ENCODE assay signal across 27 mouse cellular contexts in the genomic region with DNA sequence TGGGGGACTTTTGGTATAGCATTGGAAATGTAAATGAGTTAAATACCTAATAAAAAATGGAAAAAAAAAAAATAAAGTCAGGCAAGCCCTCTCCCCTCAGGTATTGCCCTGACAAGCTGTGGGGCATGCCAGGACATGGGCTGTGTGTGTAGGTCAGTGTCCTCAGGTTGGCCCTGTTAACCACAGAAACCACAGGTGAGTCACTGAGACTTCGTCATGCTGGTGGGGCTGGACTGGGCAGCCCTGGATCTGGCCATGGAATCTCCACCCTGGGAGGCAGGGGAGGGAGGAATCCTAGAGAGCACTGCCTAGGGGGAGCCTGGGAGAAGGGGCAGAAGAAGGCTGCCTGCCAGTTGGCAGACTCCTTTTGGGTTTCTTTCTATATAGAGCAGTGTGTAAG. TPM values are rescaled to one million over a fixed set of nuclear protein-coding genes. Genes with fewer than 3 reads are reported as not detected.
DNase-seq lines count a peak whose midpoint lies in the region; ATAC-seq and TF ChIP-seq lines count a peak whose summit lies in the region.
"Had no signal": no experiment of that assay in that cellular context is flagged by ENCODE, and none has a peak within 500 bp of the region (broad histone marks: within the 10 kb centered on the region; RNA-seq: fewer than 3 reads in every experiment).

No protein-coding gene starts in this region.

- no peak overlapping the region for H3K9ac ChIP-seq in limb, embryonic 14.5 days (ENCODE audit: low read depth, low read length, severe bottlenecking)
- H3K9ac ChIP-seq in intestine, embryonic 16.5 days (ENCODE audit: low read depth, low read length) = no peak overlapping the region
- no peak overlapping the region for H3K9ac ChIP-seq in forebrain, embryonic 15.5 days (replicated peaks)
- H3K9ac ChIP-seq: embryonic facial prominence, embryonic 13.5 days; hindbrain, embryonic 15.5 days; kidney, embryonic 15.5 days; liver, postnatal 0 days; neural tube, embryonic 15.5 days had no signal

- H3K36me3 ChIP-seq in limb, embryonic 14.5 days (ENCODE audit: control insufficient read depth, insufficient read depth, low read length) = no peaks in the 10 kb centered on the region
- no peaks in the 10 kb centered on the region for H3K36me3 ChIP-seq in limb, embryonic 10.5 days
- H3K36me3 ChIP-seq in intestine, embryonic 16.5 days (ENCODE audit: control insufficient read depth, insufficient read depth, low read length) = no peaks in the 10 kb centered on the region
- no peaks in the 10 kb centered on the region for H3K36me3 ChIP-seq in forebrain, embryonic 15.5 days
- H3K36me3 ChIP-seq: embryonic facial prominence, embryonic 13.5 days; hindbrain, embryonic 15.5 days; kidney, embryonic 15.5 days; midbrain, embryonic 10.5 days; neural tube, embryonic 15.5 days had no signal

- WGBS in limb, embryonic 14.5 days = 71% methylated on average over 1 of the region's 1 CpGs
- WGBS in limb, embryonic 10.5 days = 86% methylated on average over 1 of the region's 1 CpGs
- WGBS in intestine, embryonic 16.5 days = 88% methylated on average over 1 of the region's 1 CpGs
- WGBS in forebrain, embryonic 15.5 days = 47% methylated on average over 1 of the region's 1 CpGs

- DNase-seq in limb, embryonic 14.5 days (ENCODE audit: low spot score) = no peak
- no peak for DNase-seq in limb, embryonic 10.5 days (ENCODE audit: low spot score)
- peak; percentile 50 for DNase-seq in 416B (ENCODE audit: low read depth)
- DNase-seq in urinary bladder, postnatal 36 days (ENCODE audit: low spot score in 2 of 2) = peak; percentile 76 to 82
- DNase-seq: adrenal gland, postnatal 25 days; cerebellum, adult 11 months; cerebellum, adult 9-11 months; heart, postnatal 4 days; kidney, adult 11 months; kidney, postnatal 36 days; liver; liver, postnatal 0 days had no signal

- H3K4me3 ChIP-seq in limb, embryonic 14.5 days (replicated peaks; ENCODE audit: low read length) = no peak overlapping the region
- no peak overlapping the region for H3K4me3 ChIP-seq in limb, embryonic 10.5 days
- H3K4me3 ChIP-seq in intestine, embryonic 16.5 days (ENCODE audit: low read length) = no peak overlapping the region
- no peak overlapping the region for H3K4me3 ChIP-seq in forebrain, embryonic 15.5 days
- H3K4me3 ChIP-seq: embryonic facial prominence, embryonic 13.5 days; hindbrain, embryonic 15.5 days; kidney, embryonic 15.5 days; left cerebral cortex, adult 2 months; midbrain, embryonic 10.5 days; neural tube, embryonic 15.5 days had no signal

- no peak overlapping the region for H3K27ac ChIP-seq in limb, embryonic 14.5 days (replicated peaks; ENCODE audit: low read depth, low read length)
- no peak overlapping the region for H3K27ac ChIP-seq in limb, embryonic 10.5 days
- H3K27ac ChIP-seq in intestine, embryonic 16.5 days (ENCODE audit: low read length) = no peak overlapping the region
- H3K27ac ChIP-seq in forebrain, embryonic 15.5 days (replicated peaks) = no peak overlapping the region
- H3K27ac ChIP-seq: embryonic facial prominence, embryonic 13.5 days; hindbrain, embryonic 15.5 days; kidney, embryonic 15.5 days; left cerebral cortex, adult 2 months; macrophage; midbrain, embryonic 10.5 days; neural tube, embryonic 15.5 days had no signal

- H3K4me2 ChIP-seq in limb, embryonic 14.5 days (replicated peaks; ENCODE audit: low read depth, low read length, severe bottlenecking) = no peak overlapping the region
- no peak overlapping the region for H3K4me2 ChIP-seq in intestine, embryonic 16.5 days (ENCODE audit: low read depth, low read length)
- no peak overlapping the region for H3K4me2 ChIP-seq in forebrain, embryonic 15.5 days (replicated peaks)
- H3K4me2 ChIP-seq: embryonic facial prominence, embryonic 13.5 days; hindbrain, embryonic 15.5 days; kidney, embryonic 15.5 days; neural tube, embryonic 15.5 days had no signal

- peaks cover 27% of the 10 kb centered on the region for H3K4me1 ChIP-seq in limb, embryonic 14.5 days (ENCODE audit: control insufficient read depth, insufficient read depth, low read length)
- H3K4me1 ChIP-seq in limb, embryonic 10.5 days = no peaks in the 10 kb centered on the region
- H3K4me1 ChIP-seq in intestine, embryonic 16.5 days (ENCODE audit: control insufficient read depth, insufficient read depth, low read length) = 0 out of 2 replicates have a peak, but pooled peaks cover 5% of the 10 kb centered on the region
- H3K4me1 ChIP-seq in forebrain, embryonic 15.5 days = no peaks in the 10 kb centered on the region
- H3K4me1 ChIP-seq: hindbrain, embryonic 15.5 days; kidney, embryonic 15.5 days had no signal

- H3K9me3 ChIP-seq in limb, embryonic 14.5 days (ENCODE audit: control insufficient read depth, low read length) = no peaks in the 10 kb centered on the region
- H3K9me3 ChIP-seq in limb, embryonic 10.5 days (replicated peaks) = no peaks in the 10 kb centered on the region
- H3K9me3 ChIP-seq in intestine, embryonic 16.5 days (ENCODE audit: control insufficient read depth, low read length) = no peaks in the 10 kb centered on the region
- H3K9me3 ChIP-seq in forebrain, embryonic 15.5 days = no peaks in the 10 kb centered on the region
- H3K9me3 ChIP-seq: embryonic facial prominence, embryonic 13.5 days; hindbrain, embryonic 15.5 days; kidney, embryonic 15.5 days; midbrain, embryonic 10.5 days; neural tube, embryonic 15.5 days had no signal

- H3K27me3 ChIP-seq in limb, embryonic 14.5 days (ENCODE audit: control insufficient read depth, insufficient read depth, low read length) = no peaks in the 10 kb centered on the region
- no peaks in the 10 kb centered on the region for H3K27me3 ChIP-seq in limb, embryonic 10.5 days (ENCODE audit: low read depth, poor library complexity, severe bottlenecking)
- no peaks in the 10 kb centered on the region for H3K27me3 ChIP-seq in intestine, embryonic 16.5 days (replicated peaks; ENCODE audit: control insufficient read depth, insufficient read depth, low read length)
- no peaks in the 10 kb centered on the region for H3K27me3 ChIP-seq in forebrain, embryonic 15.5 days
- H3K27me3 ChIP-seq: embryonic facial prominence, embryonic 13.5 days; hindbrain, embryonic 15.5 days; kidney, embryonic 15.5 days; neural tube, embryonic 15.5 days had no signal

- peak; percentile 44; the same call in 1 of the 2 replicates for ATAC-seq in limb, embryonic 14.5 days (ENCODE audit: low FRiP score, low read depth)
- ATAC-seq in neutrophil, adult 5-6 weeks (ENCODE audit: extremely low read depth, insufficient number of reproducible peaks, low FRiP score, poor library complexity, severe bottlenecking) = 0 out of 2 replicates have a peak, but pooled peaks have one; percentile 11
- ATAC-seq in intestine, embryonic 16.5 days = no peak
- no peak for ATAC-seq in forebrain, embryonic 15.5 days (replicated peaks)
- ATAC-seq: forebrain, embryonic 14.5 days; liver, postnatal 0 days; lung, postnatal 0 days had no signal

- TF ChIP-seq POLR2A in limb, embryonic 14.5 days (IDR thresholded peaks at IDR 0.05; ENCODE audit: borderline replicate concordance, extremely low read depth, insufficient read depth, insufficient read length) = no peak

RNA-seq across cellular contexts. Expression of gene Fam180a, which starts 2.9 kb away (rescaled TPM):
- 2.5 and 3.5 TPM in 2 replicates for polyA plus RNA-seq in limb, embryonic 14.5 days (2012; rRNA removed)
- 5.1 and 6.0 TPM in 2 replicates for polyA plus RNA-seq in limb, embryonic 14.5 days (2014; fragmentation: Nextera tagmentation; extraction: Ambion mirVana)
- polyA plus RNA-seq in limb, embryonic 10.5 days (2016; fragmentation: Nextera tagmentation; extraction: Ambion mirVana) = not detected in 2 replicates
- not detected in 2 replicates for total RNA-seq in neutrophil, adult 5-6 weeks (2017)
- 1.8 and 2.1 TPM in 2 replicates for polyA plus RNA-seq in intestine, embryonic 16.5 days (2015; fragmentation: Nextera tagmentation; extraction: Ambion mirVana)
- 0.34 and 0.56 TPM in 2 replicates for polyA plus RNA-seq in forebrain, embryonic 15.5 days (2015; fragmentation: Nextera tagmentation; extraction: Ambion mirVana)
- polyA plus RNA-seq: macrophage; midbrain, embryonic 10.5 days; thymus, postnatal 0 days had no signal

RNA-seq across cellular contexts. Expression of gene Slc13a4, which starts 15.1 kb away (rescaled TPM):
- polyA plus RNA-seq in limb, embryonic 14.5 days (2012; rRNA removed) = 0.33 and 0.42 TPM in 2 replicates
- polyA plus RNA-seq in limb, embryonic 14.5 days (2014; fragmentation: Nextera tagmentation; extraction: Ambion mirVana) = 0.22 and 0.30 TPM in 2 replicates
- 0.38 and 0.40 TPM in 2 replicates for polyA plus RNA-seq in limb, embryonic 10.5 days (2016; fragmentation: Nextera tagmentation; extraction: Ambion mirVana)
- 0.25 TPM in 1 of 2 replicates, not detected in the other for total RNA-seq in neutrophil, adult 5-6 weeks (2017)
- polyA plus RNA-seq in intestine, embryonic 16.5 days (2015; fragmentation: Nextera tagmentation; extraction: Ambion mirVana) = 0.27 and 0.43 TPM in 2 replicates
- polyA plus RNA-seq in forebrain, embryonic 15.5 days (2015; fragmentation: Nextera tagmentation; extraction: Ambion mirVana) = 3.1 and 3.7 TPM in 2 replicates
- total RNA-seq: gastrocnemius, adult 8-10 months had no signal
- polyA plus RNA-seq: macrophage; small intestine, adult 2 months had no signal

Comparison
In these comparisons a context has a peak if more than half of its experiments do, and no peak if none do; other contexts are left out.
1. ATAC-seq: peak in limb, embryonic 14.5 days (single experiment) and neutrophil, adult 5-6 weeks (single experiment); none in intestine, embryonic 16.5 days (single experiment) and forebrain, embryonic 15.5 days (single experiment).
2. DNase-seq: peak in 416B (single experiment) and urinary bladder, postnatal 36 days (2 of 2); none in limb, embryonic 14.5 days (single experiment) and limb, embryonic 10.5 days (single experiment).